Mouse (Mus musculus) regulatory T cell (primary cell): ENCODE results near the gene Psmb7.

Experiments
- in situ Hi-C: fragments of 300-600 bp; cut with MboI, MseI; formaldehyde crosslinking; loops from one replicate; pipeline ENCODE4 v1.15.1; 2025; ENCODE audit warnings: high pct_unique_total_duplicates

Gene Psmb7

DNA sequence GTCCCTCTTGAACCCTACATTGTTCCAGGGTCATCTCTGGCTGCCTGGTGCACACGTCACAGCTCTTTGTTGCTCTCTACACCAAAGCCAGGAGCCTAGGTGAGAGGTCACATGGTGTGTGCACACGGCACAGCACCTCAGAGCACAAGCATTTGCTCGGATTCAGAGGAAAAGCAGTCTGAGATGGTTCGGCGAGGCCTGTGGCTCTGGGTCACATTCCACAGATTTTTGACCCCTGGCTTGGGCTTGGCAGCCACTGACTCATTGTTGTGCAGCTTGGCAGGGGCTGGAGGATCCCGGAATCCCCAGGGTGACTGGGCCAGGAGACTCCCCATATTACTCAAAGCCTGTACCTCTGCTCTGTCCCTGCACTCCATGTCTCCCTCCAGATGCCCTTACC is 97.7 kb downstream of the Psmb7 start:
- in situ Hi-C loops = no loop called here

DNA sequence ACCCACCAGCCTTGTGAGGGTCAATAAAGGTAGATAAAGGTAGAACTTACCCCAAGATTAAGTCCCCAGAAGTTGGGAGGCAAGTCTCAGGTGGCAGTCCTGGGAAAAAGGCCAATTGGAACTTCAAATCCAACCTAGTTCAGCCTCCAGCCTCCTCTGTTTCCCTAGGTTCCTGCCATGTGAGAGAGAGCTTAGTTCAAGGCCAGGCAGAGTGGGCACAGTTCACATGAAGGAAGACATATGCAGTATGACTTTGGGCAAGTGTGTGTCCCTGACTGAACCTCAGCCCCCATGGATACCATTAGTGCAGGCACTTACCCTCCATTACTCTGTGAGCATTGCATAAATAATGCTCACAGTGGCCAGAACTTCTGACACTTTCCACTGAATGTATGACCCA is 98.2 kb downstream of the Psmb7 start:
- in situ Hi-C loops = no loop called here

DNA sequence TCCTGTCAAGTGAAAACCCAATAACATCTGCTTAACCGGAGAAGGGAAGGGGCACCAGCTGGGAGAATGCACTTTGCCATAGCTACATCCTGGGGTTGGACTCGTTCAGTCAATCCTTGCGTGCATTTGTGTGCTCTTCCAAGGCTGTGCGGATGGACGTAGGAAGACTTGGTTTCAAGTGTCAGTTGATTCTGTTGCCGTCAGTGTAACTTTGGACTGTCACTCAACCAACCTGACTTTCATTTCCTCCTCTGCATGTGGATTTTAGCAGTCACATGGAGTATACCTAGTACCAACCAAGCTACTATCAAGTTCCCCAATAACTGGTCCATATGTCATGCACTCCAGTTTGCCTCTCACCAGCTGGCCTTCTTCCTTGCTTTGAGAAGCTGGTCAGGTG is 98.9 kb downstream of the Psmb7 start:
- in situ Hi-C loops = no loop called here

DNA sequence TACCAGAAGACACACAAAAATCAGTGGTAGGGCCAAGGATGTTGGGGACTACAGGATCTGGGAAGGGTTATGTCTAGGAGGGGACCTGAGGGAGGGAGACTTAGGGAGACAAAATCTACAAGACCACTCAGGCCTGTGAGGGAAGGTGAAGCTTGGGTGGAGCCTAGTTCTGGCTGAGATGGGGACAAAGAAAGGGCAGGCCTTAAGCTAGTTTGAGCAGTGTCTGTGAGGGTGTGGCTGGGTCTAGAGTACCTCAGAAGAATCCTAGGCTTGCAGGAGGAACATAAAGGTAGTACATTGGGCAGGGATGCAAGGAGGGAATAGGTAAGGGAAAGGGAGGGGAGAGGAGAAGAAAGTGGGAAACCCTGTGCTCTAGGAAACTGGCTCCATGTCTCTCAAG is 99.5 kb downstream of the Psmb7 start:
- in situ Hi-C loops = no loop called here

DNA sequence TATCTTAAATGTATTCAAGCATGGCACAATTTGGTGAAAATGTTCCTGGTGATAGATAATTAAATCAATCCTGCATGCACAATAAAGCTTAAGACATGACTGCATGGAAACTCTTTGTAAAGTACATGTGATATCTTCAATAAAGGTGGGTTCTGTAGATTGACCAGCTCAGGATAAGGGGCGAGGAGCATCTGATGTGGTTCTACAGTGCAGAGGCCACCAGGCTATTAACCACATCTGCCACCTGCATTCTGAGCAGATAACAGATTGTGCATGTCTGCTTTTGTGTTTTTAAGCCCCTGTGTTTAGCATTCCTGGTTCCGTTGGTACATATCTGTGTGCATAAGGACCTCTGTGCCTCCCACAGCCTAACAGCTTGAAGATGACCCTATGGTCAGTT is 100.7 kb downstream of the Psmb7 start:
- in situ Hi-C loops = no loop called here

DNA sequence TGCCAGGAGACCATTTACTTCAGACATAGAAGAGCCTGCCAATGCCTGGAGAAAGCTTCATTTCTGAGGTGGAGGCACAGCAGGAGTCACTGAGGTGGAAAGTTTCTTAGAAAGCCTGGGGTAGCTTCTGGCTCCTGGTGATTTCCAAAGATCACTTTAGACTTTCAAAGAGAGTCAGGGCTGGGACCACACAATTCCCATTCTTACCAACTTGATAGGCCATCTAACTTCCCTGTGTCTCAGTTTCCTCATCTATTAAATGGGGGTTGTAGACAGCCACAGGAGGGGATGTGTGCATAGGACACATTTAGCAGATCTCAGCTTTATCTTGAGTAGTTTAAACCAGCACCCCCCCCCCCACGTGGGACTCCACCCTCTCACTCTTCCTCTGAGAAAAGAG is 101.5 kb downstream of the Psmb7 start:
- in situ Hi-C loops = no loop called here

DNA sequence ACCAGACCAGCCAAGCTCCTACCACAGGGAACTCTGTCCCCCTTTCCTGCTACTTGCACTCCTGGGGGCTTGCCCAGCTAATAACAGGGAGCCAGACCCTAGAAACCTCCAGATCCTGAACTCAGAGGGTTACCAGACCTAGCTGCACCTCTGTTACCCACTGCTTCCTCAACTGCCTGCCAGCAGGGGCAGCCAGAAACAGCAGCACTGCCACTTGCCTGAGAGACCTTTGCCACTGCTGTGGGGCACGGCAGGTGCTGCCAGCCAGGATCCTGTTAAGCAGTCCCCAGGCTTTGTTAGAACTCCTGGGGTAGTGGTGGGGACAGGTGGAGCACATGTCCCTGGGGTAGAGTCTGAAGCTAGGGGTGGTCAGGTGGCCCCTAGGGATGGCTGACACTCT is 102.3 kb downstream of the Psmb7 start:
- in situ Hi-C loops = no loop called here

DNA sequence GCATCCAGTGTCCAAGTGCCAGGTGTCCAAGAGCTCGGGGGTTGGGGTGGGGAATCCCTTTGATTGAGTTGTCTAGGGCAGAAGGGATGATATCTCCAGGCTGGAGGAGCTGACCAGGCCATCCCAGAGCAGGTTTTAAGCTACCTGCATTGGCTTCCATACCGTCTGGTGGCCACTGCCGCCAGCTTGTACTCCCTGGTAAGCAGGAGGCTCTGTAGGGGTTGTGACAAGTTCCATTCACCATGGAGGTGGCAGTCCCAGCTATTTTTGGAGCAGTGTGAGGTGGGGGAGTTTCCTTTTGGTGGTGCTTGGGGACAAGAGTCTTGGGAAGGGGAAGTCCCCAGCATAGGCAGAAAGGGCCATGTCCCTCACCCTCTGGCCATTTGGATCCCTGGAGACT is 102.8 kb downstream of the Psmb7 start:
- in situ Hi-C loops = no loop called here

DNA sequence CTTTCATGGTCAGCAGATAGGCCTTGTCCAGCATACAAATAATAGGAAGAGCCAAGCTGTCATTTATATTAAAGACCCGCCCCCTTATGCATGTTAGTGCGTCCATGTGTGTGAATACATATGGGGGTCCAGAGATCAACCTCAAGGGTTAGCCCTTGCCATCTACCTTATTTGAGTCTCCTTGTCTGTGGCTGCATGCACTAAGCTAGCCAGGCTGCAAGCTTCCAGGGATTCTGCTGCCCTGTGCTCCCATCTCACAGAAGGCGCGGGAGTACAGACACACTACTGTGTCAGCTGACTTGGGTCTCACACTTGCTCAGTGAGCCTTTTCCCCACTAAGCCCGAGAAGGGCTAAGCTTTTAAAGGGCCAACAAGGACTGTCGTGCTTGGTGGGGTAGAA is 103.2 kb downstream of the Psmb7 start:
- in situ Hi-C loops = no loop called here

DNA sequence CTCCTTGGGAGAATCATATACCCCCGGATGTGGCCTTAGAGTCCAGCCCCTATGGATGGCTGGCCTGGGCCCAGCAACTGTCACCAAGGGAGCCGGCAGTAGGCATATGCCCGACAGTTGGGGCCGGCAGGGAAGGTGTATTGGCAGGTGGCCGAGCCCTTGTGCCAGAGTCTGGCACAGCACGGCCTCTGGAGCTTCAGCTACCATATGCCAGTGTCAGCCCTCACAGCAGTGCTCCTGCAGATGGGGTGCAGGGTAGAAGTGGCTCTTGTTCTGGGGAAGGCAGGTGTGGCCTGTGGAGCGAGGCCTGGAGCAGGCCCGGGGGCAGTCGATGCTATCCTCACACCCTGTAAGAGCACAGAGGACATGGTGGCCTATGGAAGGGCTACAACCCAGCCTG is 104.2 kb downstream of the Psmb7 start:
- in situ Hi-C loops = loop anchor here (5.0 kb wide), 1 partner anchor 68 kb away; no protein-coding TSS in a partner anchor
